Mouse (Mus musculus): ENCODE measurements around the gene Adamts4. TPM values are rescaled to one million over a fixed set of nuclear protein-coding genes. Genes with fewer than 3 reads are reported as not detected.

The Adamts4 gene
- polyA plus RNA-seq, 1 experiment, result 29.8 TPM

DNA sequence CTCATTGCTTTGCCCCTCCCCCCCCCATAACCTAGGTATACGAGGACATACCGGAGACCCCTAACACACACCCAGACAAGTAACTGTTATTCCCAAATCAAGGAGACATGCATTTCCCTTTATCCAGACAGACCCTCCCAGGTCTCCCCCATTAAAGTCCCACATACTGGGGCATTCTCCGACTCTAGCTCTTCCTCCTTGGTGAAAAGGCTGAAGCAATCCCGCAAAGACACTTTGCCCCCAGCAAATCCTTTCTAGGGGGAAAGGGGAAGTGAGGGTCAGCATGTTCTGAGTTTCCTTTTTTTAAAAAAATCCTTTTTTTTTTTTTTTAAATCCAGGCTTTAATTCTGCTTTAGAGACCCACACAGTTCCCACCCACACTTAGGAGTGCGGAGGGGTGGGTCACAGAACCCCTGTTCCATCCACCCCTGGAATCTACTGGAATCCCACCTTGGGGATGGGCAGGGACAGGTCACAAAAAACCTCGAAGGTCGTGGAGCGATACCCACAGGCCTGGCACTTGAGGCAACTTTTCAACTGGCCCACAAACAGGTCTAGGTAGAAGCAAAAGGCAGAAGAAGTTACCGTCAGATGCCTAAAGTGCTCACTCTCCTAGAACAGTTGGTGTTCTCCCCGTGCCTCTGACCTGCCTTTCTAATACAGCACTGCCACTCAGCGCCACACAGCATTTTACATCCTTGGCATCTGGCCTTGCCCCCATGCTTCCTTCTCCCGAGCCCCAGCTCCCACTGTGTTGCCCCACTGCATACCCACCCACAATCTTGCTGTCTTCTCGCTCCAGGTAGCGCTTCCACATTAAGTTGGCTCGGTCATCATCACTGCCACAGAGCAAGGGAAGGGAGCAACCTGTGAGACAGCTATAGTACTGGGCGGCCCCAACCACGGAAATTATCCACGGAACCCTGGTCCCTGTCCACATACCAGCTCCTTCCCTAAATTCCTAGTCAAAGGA, 33.3 kb downstream of the Adamts4 start:
- peaks cover 11% of the 10 kb centered on the region; the same call in 1 of the 2 replicates for H3K4me1 ChIP-seq (ENCODE audit: control insufficient read depth, insufficient read depth, low read length)
- H3K4me3 ChIP-seq (replicated peaks; ENCODE audit: insufficient read depth, low read depth, low read length), result no peak overlapping the region
- WGBS, result 87% methylated on average over 18 of the region's 18 CpGs
- no peak overlapping the region for H3K27ac ChIP-seq (ENCODE audit: insufficient read depth, low read length)
- H3K27me3 ChIP-seq (ENCODE audit: control insufficient read depth, insufficient read depth, low read length), result no peaks in the 10 kb centered on the region
- peak in 1 of 2 experiments; percentile 12 for DNase-seq
- no peak for TF ChIP-seq CTCF (IDR thresholded peaks at IDR 0.05; ENCODE audit: borderline replicate concordance, insufficient read depth, low read depth, low read length)

DNA sequence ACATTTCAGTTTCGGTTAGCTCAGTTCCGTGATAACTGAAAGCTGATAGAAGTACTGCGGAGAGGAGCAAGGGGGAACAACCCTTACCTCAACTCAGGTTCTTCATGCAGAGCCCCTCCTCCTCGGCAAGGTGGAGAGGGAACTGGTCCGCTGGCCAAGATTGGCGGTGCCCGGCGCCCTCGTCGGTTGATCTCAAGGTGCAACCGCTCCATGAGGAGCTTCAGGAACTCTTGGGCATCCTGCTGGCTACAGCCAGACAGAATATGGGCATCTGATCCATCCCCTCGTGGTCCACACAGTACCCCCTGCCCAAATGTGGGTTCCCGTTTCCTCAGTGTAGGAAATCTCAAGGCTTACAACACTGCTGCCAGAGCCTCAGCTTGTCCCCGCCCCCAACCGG, 34.3 kb downstream of the Adamts4 start:
- WGBS, result 84% methylated on average over 15 of the region's 15 CpGs
- no peak overlapping the region for H3K27ac ChIP-seq (ENCODE audit: insufficient read depth, low read length)
- H3K4me3 ChIP-seq (replicated peaks; ENCODE audit: insufficient read depth, low read depth, low read length), result no peak overlapping the region
- peaks cover 11% of the 10 kb centered on the region; the same call in 1 of the 2 replicates for H3K4me1 ChIP-seq (ENCODE audit: control insufficient read depth, insufficient read depth, low read length)
- no peak for TF ChIP-seq POLR2A (IDR thresholded peaks at IDR 0.05; ENCODE audit: borderline replicate concordance, insufficient read depth, low read length)
- no peak for TF ChIP-seq CTCF (IDR thresholded peaks at IDR 0.05; ENCODE audit: borderline replicate concordance, insufficient read depth, low read depth, low read length)
- peak in 1 of 2 experiments; percentile 3 for DNase-seq
- no peaks in the 10 kb centered on the region for H3K27me3 ChIP-seq (ENCODE audit: control insufficient read depth, insufficient read depth, low read length)

DNA sequence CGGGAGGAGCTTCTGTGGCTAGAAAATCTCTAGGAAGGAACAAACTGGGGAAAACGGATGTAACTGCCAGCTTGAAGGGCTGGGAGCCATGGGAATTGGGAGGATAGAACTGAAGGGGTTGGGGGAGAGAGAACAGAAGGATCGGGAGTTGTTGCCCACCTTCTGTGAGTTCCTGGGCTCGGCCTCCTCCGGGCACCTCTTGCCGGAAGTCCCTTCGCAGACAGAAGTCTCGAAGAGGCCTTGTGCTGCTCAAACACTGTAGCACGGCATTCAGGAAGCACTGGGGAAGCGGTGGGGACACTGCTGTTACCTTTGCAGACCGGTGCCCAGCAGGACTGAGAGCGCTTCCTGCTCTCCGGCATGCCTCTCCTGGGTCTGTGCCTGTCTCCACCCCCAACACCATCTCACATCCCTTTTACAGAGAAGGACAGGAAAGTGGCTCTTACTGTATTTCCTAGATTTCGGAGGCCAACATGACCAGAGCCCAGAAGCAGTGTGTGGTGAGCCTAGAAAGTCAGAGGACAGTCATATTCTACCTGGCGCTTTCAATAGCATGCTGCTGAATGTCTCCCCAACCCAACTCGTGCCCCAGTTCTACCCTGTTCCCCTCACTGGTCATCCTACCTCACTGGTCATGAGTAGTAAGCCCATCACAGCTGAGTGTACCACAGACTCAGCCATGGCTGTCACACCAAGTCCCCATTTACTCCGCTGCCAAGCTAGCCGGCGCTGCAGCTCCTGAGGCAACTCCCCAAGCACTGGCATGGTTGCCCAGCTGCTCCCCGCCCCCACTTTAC, 35.1 kb downstream of the Adamts4 start:
- H3K27ac ChIP-seq (ENCODE audit: insufficient read depth, low read length), result no peak overlapping the region
- DNase-seq, result peak in 1 of 2 experiments; percentile 6
- 73% methylated on average over 20 of the region's 20 CpGs for WGBS
- no peaks in the 10 kb centered on the region for H3K27me3 ChIP-seq (ENCODE audit: control insufficient read depth, insufficient read depth, low read length)
- H3K4me1 ChIP-seq (ENCODE audit: control insufficient read depth, insufficient read depth, low read length), result peaks cover 5% of the 10 kb centered on the region; the same call in 1 of the 2 replicates
- no peak for TF ChIP-seq CTCF (IDR thresholded peaks at IDR 0.05; ENCODE audit: borderline replicate concordance, insufficient read depth, low read depth, low read length)
- no peak for TF ChIP-seq POLR2A (IDR thresholded peaks at IDR 0.05; ENCODE audit: borderline replicate concordance, insufficient read depth, low read length)
- H3K4me3 ChIP-seq (replicated peaks; ENCODE audit: insufficient read depth, low read depth, low read length), result no peak overlapping the region

DNA sequence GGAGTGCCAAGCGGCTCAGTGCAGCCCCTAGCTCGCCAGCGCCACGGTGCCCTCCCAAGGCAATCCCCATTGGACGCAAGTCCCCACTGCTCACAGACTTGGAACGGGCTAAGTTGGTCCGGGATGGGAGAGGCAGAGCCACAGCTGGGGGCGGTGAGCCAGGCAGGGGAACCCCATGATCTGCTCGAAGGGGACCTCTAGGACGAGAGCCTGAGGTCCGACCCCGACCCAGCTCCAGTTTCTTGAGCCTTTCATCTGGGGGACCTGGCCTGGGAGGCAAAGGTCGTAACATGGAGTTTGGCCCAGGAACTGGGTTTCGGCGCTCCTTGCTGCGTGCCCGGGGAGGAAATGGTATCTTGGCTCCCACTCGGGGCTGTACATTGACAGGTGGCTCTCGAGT, 36.3 kb downstream of the Adamts4 start:
- DNase-seq, result peak in 1 of 2 experiments; percentile 31
- Histone ChIP-seq H3K4me1 (ENCODE audit: control insufficient read depth, insufficient read depth, low read length) (peaks cover 4% of the 10 kb centered on the region; the same call in 1 of the 2 replicates), H3K27me3 (ENCODE audit: control insufficient read depth, insufficient read depth, low read length) (no peaks in the 10 kb centered on the region), H3K27ac (ENCODE audit: insufficient read depth, low read length) (no peak overlapping the region), H3K4me3 (replicated peaks; ENCODE audit: insufficient read depth, low read depth, low read length) (peak overlapping the region; percentile 73)
- WGBS, result 69% methylated on average over 19 of the region's 19 CpGs
- TF ChIP-seq CTCF (IDR thresholded peaks at IDR 0.05; ENCODE audit: borderline replicate concordance, insufficient read depth, low read depth, low read length) (no peak), POLR2A (IDR thresholded peaks at IDR 0.05; ENCODE audit: borderline replicate concordance, insufficient read depth, low read length) (no peak)

- no peaks in the 10 kb centered on the region for H3K27me3 ChIP-seq (ENCODE audit: control insufficient read depth, insufficient read depth, low read length)
- peaks cover 4% of the 10 kb centered on the region; the same call in 1 of the 2 replicates for H3K4me1 ChIP-seq (ENCODE audit: control insufficient read depth, insufficient read depth, low read length)
- under 1% methylated on average over 49 of the region's 49 CpGs for WGBS
- peak; percentile 95 for DNase-seq
- peak within 1 kb of the TSS; percentile 73 for H3K4me3 ChIP-seq (replicated peaks; ENCODE audit: insufficient read depth, low read depth, low read length)
- TF ChIP-seq CTCF (IDR thresholded peaks at IDR 0.05; ENCODE audit: borderline replicate concordance, insufficient read depth, low read depth, low read length) (no peak), POLR2A (IDR thresholded peaks at IDR 0.05; ENCODE audit: borderline replicate concordance, insufficient read depth, low read length) (peak; percentile 71; the same call in 1 of the 2 replicates)
- H3K27ac ChIP-seq (ENCODE audit: insufficient read depth, low read length), result peak within 1 kb of the TSS; percentile 77
Observed at GRCm38 (mm10) chr1:171287136-171288081, 37.2 kb downstream of the Adamts4 start, which contains the start of gene Usp21. Gene Usp21 (minus strand): TSS chr1:171287991.

- WGBS, result 62% methylated on average over 4 of the region's 4 CpGs
- no peaks in the 10 kb centered on the region for H3K27me3 ChIP-seq (ENCODE audit: control insufficient read depth, insufficient read depth, low read length)
- H3K27ac ChIP-seq (ENCODE audit: insufficient read depth, low read length), result peak overlapping the region; percentile 42; the same call in 1 of the 2 replicates
- DNase-seq, result no peak
- peak overlapping the region; percentile 73 for H3K4me3 ChIP-seq (replicated peaks; ENCODE audit: insufficient read depth, low read depth, low read length)
- peaks cover 4% of the 10 kb centered on the region; the same call in 1 of the 2 replicates for H3K4me1 ChIP-seq (ENCODE audit: control insufficient read depth, insufficient read depth, low read length)
- TF ChIP-seq POLR2A (IDR thresholded peaks at IDR 0.05; ENCODE audit: borderline replicate concordance, insufficient read depth, low read length), result no peak
- TF ChIP-seq CTCF (IDR thresholded peaks at IDR 0.05; ENCODE audit: borderline replicate concordance, insufficient read depth, low read depth, low read length), result no peak
Observed at GRCm38 (mm10) chr1:171288328-171288727, 38.1 kb downstream of the Adamts4 start.

Data from cerebellum, adult 2 months (tissue).